Mouse (Mus musculus): ENCODE measurements at regions not wholly inside any gene's neighbourhood (a gene's known extent, or its start where the extent isn't known, plus 50 kb on each side); places are given as distances from the start of the nearest gene placed in this dataset.

GRCm38 (mm10) chr15:25305801-25306200, 107.8 kb downstream of the Basp1 start:
- no peak for DNase-seq

DNA sequence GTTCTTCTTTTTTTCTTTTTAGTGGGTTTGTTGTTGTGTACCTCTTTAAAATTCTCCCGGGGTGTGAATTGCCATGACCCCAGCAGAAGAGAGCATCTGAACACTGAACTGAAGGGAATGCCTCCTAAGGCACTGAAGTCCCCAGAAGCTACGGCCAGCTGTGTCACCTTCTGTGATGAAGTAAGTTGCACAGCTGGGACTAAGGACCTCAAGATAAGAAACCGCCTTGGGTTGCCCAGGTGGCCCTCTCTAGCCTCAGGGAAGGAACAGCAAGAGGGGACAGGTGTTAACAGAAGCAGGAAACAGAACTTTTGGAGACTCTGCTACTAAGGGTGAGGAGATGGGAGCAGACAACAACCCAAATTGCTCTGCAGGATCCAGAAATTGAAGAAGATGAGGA, 110.2 kb downstream of the Basp1 start:
- no peak for DNase-seq

- peak; percentile 13 for DNase-seq
Measured at GRCm38 (mm10) chr15:25302671-25303294, 110.8 kb downstream of the Basp1 start.

- DNase-seq: no peak
Measured at GRCm38 (mm10) chr15:25301810-25302209, 111.8 kb downstream of the Basp1 start.

DNA sequence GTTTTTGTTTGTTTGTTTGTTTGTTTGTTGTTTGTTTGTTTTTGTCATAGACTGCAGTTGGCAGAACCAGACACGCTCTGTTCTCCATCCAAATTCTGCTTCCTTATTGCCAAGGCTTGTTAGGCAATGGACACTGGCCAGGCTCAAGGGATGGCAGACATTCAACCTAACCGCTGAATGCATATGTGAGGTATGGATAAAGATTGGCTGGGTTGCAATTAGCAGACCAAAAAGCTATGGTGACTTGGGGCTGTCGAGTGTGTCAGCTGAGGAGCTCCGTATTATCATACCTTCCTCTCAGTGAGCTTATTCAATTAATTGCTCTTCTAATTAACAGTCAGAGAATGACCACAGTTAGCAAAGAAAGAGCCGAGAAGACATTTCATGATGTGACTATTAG, 116.3 kb downstream of the Basp1 start:
- DNase-seq: no peak

DNA sequence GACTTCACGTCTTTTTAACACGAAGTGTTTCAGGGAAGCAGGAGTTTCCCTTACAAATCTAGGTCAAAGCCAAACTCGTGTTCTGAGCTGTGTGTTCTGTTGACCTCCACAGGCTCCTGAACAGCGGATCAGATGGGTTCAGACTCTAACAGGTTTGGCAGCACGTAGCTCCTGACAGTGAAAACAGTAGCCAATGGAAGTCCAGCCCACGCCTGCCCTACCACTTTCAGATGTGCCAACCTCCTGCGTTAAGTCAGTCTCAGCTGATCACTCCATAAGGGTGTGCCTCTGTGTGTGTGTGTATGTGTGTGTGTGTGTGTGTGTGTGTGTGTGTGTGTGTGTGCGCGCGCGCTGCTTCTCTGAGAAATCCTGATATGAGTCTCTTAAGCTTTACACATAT, 116.8 kb downstream of the Basp1 start:
- no peak for DNase-seq

GRCm38 (mm10) chr15:25295753-25296152, 117.8 kb downstream of the Basp1 start:
- no peak for DNase-seq

DNA sequence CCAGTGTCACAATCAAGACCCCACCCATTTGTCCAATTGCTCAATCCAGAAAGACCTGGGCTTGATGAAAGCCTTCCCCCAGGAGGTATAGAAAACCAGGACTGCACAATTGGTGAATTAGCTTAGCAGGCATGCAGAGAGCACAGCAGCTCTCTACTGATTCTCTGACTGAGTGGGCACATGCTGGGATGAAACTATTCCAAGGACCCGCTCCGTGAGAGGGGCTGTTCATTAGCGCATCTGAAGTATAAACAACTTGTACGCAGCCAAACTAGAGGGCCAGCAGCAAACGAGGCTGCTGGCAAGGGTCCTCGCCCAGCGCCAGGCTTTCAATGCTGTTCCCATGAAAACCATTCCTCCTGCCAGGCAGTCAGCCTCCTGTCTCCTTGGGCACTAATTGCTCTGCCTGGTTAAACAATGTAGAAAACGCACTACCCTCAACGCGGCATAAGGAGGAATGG, 122.3 kb downstream of the Basp1 start:
- no peak for DNase-seq

GRCm38 (mm10) chr15:25287850-25288249, 125.7 kb downstream of the Basp1 start:
- no peak for DNase-seq

- peak; percentile 14 for DNase-seq
Measured at GRCm38 (mm10) chr15:25284354-25285199, 129.0 kb downstream of the Basp1 start.

- DNase-seq: no peak
Measured at GRCm38 (mm10) chr15:25283713-25284112, 129.9 kb downstream of the Basp1 start.

DNA sequence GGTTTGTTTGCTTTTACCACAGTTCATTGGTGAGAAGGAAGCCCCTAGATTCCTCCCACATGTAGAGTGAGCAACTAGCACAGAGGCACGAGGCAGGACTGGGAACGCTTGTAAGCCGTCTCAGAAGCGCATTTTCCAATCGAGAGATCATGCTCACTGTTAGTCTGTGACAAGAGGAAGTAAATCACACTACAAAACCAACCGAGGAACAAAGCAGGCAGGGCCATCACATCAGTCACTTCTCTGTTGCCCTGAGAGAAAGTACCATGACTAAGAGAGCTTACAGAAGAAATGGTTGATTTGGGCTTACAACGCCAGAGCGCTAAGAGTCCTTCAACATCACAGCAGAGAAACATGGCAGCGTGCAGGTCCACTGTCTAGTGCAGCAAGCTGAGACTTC, 131.2 kb downstream of the Basp1 start:
- no peak for DNase-seq

DNA sequence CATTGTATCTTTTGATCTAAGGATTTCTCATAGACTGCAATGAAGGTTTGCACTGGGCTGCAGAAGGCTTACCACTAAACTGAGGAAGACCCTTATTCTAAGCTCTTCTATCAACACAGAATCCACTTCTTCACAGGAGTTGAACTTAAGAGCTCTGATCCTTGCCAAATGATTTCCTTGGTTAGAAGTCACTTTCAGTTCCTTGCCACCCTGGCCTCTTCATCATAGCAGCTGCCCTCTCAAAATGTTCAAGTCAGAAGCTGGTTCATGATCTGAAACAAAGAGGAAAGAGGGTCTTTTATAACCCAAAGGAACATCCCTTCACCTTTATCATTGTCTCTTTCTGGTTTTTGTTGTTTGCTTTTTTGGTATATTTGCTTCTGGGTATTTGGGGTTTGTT, 131.6 kb downstream of the Basp1 start:
- DNase-seq: no peak

DNA sequence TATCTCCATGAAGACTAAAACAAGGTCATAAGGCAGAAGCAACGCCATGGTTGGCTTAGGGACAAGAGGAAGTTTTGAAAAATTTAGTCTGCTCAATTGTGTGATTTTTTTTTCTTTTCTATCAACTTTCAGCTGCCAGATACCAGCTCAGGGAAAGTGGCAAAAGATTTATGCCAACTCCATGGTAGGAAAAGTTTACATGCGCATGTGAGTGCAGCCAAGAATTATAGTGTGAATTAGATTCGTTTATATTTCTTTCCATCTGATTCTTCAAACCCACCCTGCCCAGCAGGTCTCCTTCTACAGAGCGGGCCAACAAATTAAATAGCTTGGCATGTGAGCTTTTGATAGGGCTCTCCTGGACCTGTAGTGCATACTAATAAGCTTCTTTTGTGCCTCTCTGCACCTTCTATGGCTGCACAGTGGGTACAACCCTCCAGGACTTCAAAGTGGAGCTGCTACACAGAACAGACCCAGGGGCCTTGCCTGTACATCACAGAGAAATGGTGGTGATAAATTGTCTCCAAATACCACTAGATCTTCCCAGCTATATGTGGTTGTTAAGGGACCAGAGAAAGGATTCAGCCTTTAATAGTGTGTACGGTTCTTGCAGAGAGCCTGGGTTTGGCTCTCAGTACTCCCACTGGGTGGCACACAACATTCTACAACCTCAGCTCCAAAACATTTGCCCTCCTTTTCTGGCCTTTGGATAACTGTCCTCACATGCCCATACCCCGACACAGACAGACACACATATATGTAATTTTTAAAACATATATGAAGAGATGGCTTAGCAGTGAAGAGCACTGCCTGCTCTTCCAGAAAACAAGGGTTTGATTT, 135.0 kb downstream of the Basp1 start:
- no peak for DNase-seq

- no peak for DNase-seq
Measured at GRCm38 (mm10) chr15:25276227-25276626, 137.3 kb downstream of the Basp1 start.

GRCm38 (mm10) chr15:25271886-25272285, 141.7 kb downstream of the Basp1 start:
- DNase-seq: no peak

- no peak for DNase-seq
Measured at GRCm38 (mm10) chr15:25270349-25270748, 143.2 kb downstream of the Basp1 start.

GRCm38 (mm10) chr15:25269345-25269996, 144.1 kb downstream of the Basp1 start:
- peak; percentile 14 for DNase-seq

DNA sequence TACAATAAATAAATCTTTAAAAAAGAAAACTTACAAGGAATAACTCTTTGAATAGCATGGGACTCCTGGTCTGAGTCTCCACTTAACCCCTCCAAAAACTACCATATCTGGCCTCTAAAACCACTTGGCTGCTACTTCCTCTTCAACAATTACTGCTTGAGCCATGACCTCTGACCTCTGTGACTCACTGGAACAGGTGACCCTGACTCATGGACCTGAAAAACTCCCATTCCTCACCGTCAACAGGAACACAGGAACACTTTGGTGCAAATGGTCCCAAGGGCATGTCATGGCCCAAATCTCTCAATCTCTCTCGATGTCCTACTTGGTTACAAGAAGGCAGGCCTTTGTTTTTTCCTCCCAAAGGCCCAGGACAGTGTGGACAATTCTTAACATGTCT, 145.1 kb downstream of the Basp1 start:
- DNase-seq: peak; percentile 9

- DNase-seq: no peak
Measured at GRCm38 (mm10) chr15:25267509-25267908, 146.1 kb downstream of the Basp1 start.

- DNase-seq: no peak
Measured at GRCm38 (mm10) chr15:25252648-25253567, 160.7 kb downstream of the Basp1 start.
